Mouse (Mus musculus) embryonic facial prominence, embryonic 14.5 days (tissue): ENCODE data around the gene Gabrb1. TPM values are rescaled to one million over a fixed set of nuclear protein-coding genes. Genes with fewer than 3 reads are reported as not detected.
"Not testable (repeated sequence)": the region's sequence is repeated elsewhere in the genome, so short reads cannot be mapped to it uniquely, and the experiment has no call there.

Experiments used
- ATAC-seq: fragments of 200-750 bp; cut with Nextera tagmentation; 2 replicates; pipeline ENCODE4 v1.8.0; 2017; ENCODE audit warnings: low read depth, moderate number of reproducible peaks, moderate TSS enrichment
- DNase-seq: peaks from one replicate; pipeline ENCODE4 v3.0.0-alpha.2; 2015; ENCODE audit warnings: low spot score
- H3K27ac ChIP-seq: fragments of 300-500 bp; sonication (generic); replicated peaks from 2 replicates; pipeline ENCODE4 v1.5.1; 2014; ENCODE audit warnings: low read depth, mild to moderate bottlenecking, low read length, moderate library complexity
- H3K27me3 ChIP-seq: fragments of 300-500 bp; sonication (generic); replicated peaks from 2 replicates; pipeline ENCODE4 v1.6.1; 2014; ENCODE audit warnings: low read length; ENCODE audit not compliant: control insufficient read depth, insufficient read depth
- H3K36me3 ChIP-seq: fragments of 300-500 bp; sonication (generic); 2 replicates; pipeline ENCODE4 v1.6.1; 2014; ENCODE audit warnings: low read length, mixed read lengths; ENCODE audit not compliant: control insufficient read depth, insufficient read depth
- H3K4me1 ChIP-seq: fragments of 300-500 bp; sonication (generic); 2 replicates; pipeline ENCODE4 v1.6.1; 2014; ENCODE audit warnings: antibody characterized with exemption, low read length; ENCODE audit not compliant: control insufficient read depth, insufficient read depth
- H3K4me2 ChIP-seq: fragments of 300-500 bp; sonication (generic); 2 replicates; pipeline ENCODE4 v1.6.1; 2014; ENCODE audit warnings: low read depth, mild to moderate bottlenecking, low read length, moderate library complexity, mixed read lengths
- H3K4me3 ChIP-seq: fragments of 300-500 bp; sonication (generic); 2 replicates; pipeline ENCODE4 v1.5.1; 2014; ENCODE audit warnings: low read depth, mild to moderate bottlenecking, low read length
- H3K9ac ChIP-seq: fragments of 300-500 bp; sonication (generic); 2 replicates; pipeline ENCODE4 v1.6.1; 2014; ENCODE audit warnings: low read depth, mild to moderate bottlenecking, low read length, moderate library complexity, mixed read lengths
- H3K9me3 ChIP-seq: fragments of 300-500 bp; sonication (generic); 2 replicates; pipeline ENCODE4 v1.6.1; 2016; ENCODE audit warnings: low read length; ENCODE audit not compliant: control insufficient read depth
- WGBS: fragments of 180-500 bp; shearing (Covaris S2); extraction: QIAGEN DNeasy Blood & Tissue Kit; methylation state at CpG from one replicate; pipeline ENCODE4 v1.1.7; 2014; 5-methylcytosine and 5-hydroxymethylcytosine counted together
- polyA plus RNA-seq: library from polyadenylated mRNA; unstranded; fragments of >200 nt; fragmentation: Nextera tagmentation; extraction: Ambion mirVana; gene quantifications from 2 replicates; pipeline ENCODE4 v1.2.1, GENCODE M21; 2014

The Gabrb1 gene
- polyA plus RNA-seq, 1 experiment from 2014 or later: 0.99 TPM

DNA sequence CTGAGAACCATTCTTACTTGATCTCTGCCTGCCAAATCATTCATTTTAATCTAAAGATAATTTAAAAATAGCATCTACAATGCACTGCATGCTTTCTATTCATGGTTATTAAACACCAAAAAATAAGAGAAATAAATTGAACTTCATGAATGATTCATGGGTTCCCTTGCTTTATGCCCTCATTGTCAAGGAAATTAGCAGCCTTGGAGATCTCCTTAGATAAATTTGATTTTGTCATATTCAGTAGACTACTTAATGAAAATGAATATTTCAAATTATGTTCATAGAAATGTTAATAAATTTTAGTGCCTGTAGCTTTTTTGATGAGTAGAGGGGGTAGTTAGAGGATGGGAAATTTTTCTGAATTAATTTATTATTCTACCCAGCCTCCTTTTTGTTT is 379.0 kb downstream of the Gabrb1 start:
- Histone ChIP-seq H3K36me3 (no peaks in the 10 kb centered on the region), H3K27ac (no peak overlapping the region), H3K27me3 (no peaks in the 10 kb centered on the region), H3K9me3 (no peaks in the 10 kb centered on the region), H3K4me2 (no peak overlapping the region), H3K4me3 (no peak overlapping the region), H3K4me1 (no peaks in the 10 kb centered on the region), H3K9ac (no peak overlapping the region)
- ATAC-seq (no peak), DNase-seq (no peak)

DNA sequence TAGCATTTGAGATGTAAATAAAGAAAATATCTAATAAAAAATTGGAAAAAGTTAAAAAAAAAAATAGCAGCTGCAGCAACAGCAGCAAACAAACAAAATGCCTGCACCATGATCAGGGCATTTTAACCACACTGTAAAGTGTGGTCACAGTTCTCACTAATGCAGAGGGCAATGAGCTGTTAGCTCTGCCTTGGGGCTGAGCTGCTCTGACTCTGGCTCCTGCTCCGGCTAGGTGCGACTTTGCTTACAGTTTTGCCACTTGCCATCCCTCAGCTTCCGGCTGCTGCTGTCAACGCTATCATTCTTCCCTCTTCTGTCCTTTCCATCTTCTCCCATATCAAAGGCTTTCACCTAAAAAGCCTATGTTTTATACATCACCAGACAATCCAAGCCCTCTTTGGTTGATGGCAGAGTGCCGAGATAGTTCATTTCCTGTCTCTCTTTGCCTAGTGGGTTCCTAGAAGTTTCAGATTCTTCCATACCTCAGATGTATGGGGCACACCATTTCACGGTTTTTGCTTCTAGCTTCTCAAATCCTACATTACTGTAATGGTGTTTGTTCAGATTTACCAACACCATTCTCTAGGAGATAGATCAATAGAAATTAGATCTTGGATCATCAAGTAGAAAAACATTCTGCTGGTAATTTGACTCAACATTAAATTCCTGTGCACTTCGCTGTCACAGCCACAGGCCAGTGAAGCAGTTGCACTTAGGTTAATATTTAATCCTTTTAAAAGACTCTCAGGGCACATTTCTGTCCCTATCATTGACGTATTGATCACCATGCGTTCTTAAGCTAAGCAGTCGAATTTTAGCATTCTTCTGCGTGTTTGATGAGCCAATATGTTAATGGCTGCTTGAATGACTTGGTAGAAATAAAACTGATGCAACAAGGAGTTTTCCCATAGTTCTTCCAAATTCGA is 385.6 kb downstream of the Gabrb1 start:
- no peak overlapping the region for H3K9ac ChIP-seq
- ATAC-seq: no peak
- no peaks in the 10 kb centered on the region for H3K36me3 ChIP-seq
- 71% methylated on average over 12 of the region's 12 CpGs for WGBS
- no peaks in the 10 kb centered on the region for H3K4me1 ChIP-seq
- H3K27me3 ChIP-seq: no peaks in the 10 kb centered on the region
- H3K9me3 ChIP-seq: no peaks in the 10 kb centered on the region
- no peak for DNase-seq
- H3K4me3 ChIP-seq: no peak overlapping the region
- no peak overlapping the region for H3K27ac ChIP-seq
- H3K4me2 ChIP-seq: no peak overlapping the region

DNA sequence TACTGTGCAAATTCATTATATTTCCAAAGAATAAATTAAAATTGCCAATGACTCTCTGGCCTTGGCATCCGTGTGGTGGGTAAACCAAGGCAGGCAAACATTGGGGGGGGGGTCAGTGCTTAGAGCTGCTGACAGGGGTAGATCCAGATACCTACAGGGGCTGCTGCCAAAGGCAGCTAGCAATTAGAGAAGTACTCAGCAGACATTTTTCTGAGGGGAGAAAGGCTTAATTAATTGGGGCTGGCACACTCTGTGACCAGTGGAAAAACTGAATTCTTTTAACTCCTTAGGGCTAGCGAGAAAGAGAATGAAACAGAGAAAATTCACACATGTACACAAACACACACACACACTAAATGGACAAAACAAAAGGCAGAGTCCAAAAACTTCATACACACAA is 388.3 kb downstream of the Gabrb1 start:
- Histone ChIP-seq H3K4me3 (no peak overlapping the region), H3K4me1 (no peaks in the 10 kb centered on the region), H3K9ac (no peak overlapping the region), H3K27ac (no peak overlapping the region), H3K27me3 (no peaks in the 10 kb centered on the region), H3K36me3 (no peaks in the 10 kb centered on the region), H3K9me3 (no peaks in the 10 kb centered on the region), H3K4me2 (no peak overlapping the region)
- WGBS: 81% methylated on average over 2 of the region's 2 CpGs
- ATAC-seq: no peak
- no peak for DNase-seq

DNA sequence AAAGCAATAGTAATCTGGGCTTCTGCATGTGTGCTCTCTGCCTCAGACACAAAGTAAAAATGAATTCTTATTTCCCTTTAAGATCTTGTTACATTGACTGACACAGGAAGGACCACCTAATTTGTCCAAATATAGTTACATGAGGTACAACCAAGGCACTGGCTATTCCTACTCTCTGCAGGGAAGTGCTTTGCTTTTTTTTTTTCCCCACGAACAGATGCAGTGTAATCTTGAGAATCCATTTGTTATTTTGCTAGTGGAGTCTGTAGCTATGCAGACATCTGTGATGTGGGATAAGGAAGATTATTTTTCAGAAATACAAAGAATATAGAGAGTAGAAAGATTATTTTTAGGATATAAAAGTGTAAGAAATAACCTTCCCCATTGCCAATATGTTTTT is 406.2 kb downstream of the Gabrb1 start:
- ATAC-seq (no peak), DNase-seq (no peak)
- Histone ChIP-seq H3K4me3 (no peak overlapping the region), H3K9ac (no peak overlapping the region), H3K27me3 (no peaks in the 10 kb centered on the region), H3K4me2 (no peak overlapping the region), H3K9me3 (no peaks in the 10 kb centered on the region), H3K36me3 (no peaks in the 10 kb centered on the region), H3K4me1 (no peaks in the 10 kb centered on the region), H3K27ac (no peak overlapping the region)
- WGBS: 47% methylated on average over 1 of the region's 1 CpGs

DNA sequence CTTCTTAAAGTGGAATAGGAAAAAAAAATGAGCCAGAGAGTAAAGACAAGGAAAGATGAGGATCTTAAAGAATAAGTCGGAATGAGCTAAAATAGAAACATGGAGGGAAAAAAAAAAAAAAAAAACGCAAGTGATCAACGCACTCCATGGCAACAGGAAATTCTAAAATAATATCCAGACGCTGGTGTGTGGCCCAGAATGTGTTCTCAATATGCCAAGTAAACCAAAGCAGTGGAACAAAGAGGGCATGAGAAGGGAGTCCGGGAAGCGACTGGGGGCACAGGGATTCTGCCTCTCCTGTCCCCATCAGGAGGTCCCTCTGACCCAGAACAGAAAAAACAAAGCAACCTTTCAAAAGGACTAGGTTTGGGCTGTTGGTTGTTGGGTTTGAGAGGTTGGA is 410.9 kb downstream of the Gabrb1 start:
- H3K27me3 ChIP-seq: no peaks in the 10 kb centered on the region
- WGBS: 24% methylated on average over 6 of the region's 6 CpGs
- no peak overlapping the region for H3K4me2 ChIP-seq
- peak overlapping the region; percentile 61; the same call in 1 of the 2 replicates for H3K27ac ChIP-seq
- no peaks in the 10 kb centered on the region for H3K9me3 ChIP-seq
- no peaks in the 10 kb centered on the region for H3K4me1 ChIP-seq
- DNase-seq (peak; percentile 56), ATAC-seq (peak; percentile 57; the same call in 1 of the 2 replicates)
- H3K36me3 ChIP-seq: no peaks in the 10 kb centered on the region
- H3K4me3 ChIP-seq: no peak overlapping the region
- H3K9ac ChIP-seq: no peak overlapping the region

DNA sequence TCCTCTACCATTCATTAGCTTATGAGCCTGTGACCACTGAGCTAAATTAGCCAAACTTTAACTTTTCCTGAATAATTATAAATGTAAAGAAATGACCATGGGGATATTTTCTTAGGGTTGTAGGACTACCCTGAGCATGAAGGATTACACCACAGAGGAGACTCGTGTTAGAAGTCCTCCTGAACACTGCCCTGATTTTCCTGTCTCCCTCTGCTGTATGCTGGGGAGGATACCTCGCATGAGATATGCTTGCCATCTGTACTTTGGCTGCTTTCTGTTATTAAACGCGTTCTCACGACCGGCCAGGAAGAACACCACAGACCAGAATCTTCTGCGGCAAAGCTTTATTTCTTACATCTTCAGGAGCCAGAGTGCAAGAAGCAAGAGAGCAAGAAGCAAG is 411.5 kb downstream of the Gabrb1 start:
- peak overlapping the region; percentile 61; the same call in 1 of the 2 replicates for H3K27ac ChIP-seq
- 83% methylated on average over 7 of the region's 7 CpGs for WGBS

DNA sequence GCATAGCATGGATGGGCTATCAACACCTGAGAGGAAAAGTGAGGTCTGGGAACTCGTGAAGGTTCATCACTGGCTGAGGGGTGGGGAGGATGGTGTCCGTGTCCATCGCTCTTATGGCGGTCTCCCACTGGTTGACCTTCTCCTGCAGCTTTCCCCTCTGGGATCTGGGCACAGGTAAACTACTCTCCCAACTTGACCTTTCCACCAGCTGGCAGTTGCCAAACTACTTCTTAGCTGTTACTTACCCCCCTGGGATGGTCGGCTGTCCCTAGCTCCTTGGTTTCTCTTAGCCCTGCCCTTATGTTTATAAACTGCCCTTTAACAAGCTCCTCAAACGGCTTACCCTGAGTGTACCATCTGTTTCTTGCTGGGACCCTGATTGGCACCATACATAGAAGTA is 418.9 kb downstream of the Gabrb1 start:
- Histone ChIP-seq H3K9ac (no peak overlapping the region), H3K36me3 (no peaks in the 10 kb centered on the region), H3K4me2 (no peak overlapping the region), H3K4me3 (no peak overlapping the region), H3K4me1 (no peaks in the 10 kb centered on the region), H3K27ac (no peak overlapping the region), H3K27me3 (no peaks in the 10 kb centered on the region), H3K9me3 (no peaks in the 10 kb centered on the region)
- ATAC-seq (no peak), DNase-seq (no peak)
- WGBS: 94% methylated on average over 6 of the region's 6 CpGs

More for the DNA sequence above, 411.5 kb downstream of the Gabrb1 start:
- not testable (repeated sequence) for H3K4me2 ChIP-seq, DNase-seq, ATAC-seq, H3K9me3 ChIP-seq, H3K36me3 ChIP-seq, H3K4me1 ChIP-seq, H3K9ac ChIP-seq, H3K4me3 ChIP-seq, H3K27me3 ChIP-seq

DNA sequence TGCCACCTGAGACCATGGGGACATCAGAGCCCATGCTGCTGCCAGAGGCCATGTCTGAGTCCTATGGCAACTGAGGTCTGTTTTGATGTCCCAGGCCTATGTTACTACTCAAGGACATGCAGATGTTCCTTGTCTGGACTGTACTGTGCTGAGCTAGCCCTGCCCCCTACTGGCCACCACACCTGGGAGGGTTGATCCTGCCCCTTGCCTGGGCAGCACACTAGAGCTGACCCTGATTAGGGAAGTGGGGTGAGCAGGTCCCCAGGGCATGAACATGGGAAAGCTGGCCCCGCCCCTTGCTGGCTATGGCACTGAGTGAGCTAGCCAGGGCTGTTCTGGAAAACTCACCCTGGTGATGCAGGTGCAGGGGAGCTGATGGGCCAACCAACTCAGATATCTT is 428.6 kb downstream of the Gabrb1 start:
- 100% methylated on average over 1 of the region's 1 CpGs for WGBS
- no peaks in the 10 kb centered on the region for H3K9me3 ChIP-seq
- ATAC-seq: no peak
- no peaks in the 10 kb centered on the region for H3K36me3 ChIP-seq
- H3K27me3 ChIP-seq: no peaks in the 10 kb centered on the region
- H3K4me1 ChIP-seq: no peaks in the 10 kb centered on the region
- H3K4me2 ChIP-seq: no peak overlapping the region
- H3K4me3 ChIP-seq: no peak overlapping the region
- no peak overlapping the region for H3K27ac ChIP-seq
- H3K9ac ChIP-seq: no peak overlapping the region
- no peak for DNase-seq

DNA sequence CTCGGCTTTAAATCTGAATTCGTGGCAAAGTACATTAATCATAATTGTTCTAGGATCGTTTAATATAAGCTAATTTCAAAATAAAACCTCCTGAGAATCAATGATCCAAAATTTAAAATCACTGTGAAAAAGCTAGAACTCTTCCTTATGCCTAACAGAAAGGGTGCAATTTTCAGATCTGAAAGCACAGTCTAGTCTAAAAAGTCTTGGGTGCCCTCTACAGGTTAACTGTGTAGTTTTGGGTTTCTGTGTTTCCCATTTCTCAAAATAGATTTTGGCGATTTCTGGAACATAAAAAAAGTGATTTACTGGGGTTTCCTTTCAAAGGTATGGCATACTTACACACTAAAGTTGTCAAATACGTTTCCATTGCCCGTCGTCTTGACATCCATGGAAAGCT is 436.7 kb downstream of the Gabrb1 start:
- no peak overlapping the region for H3K9ac ChIP-seq
- no peak overlapping the region for H3K27ac ChIP-seq
- no peaks in the 10 kb centered on the region for H3K36me3 ChIP-seq
- no peaks in the 10 kb centered on the region for H3K27me3 ChIP-seq
- ATAC-seq (no peak), DNase-seq (peak; percentile 67)
- 48% methylated on average over 7 of the region's 7 CpGs for WGBS
- H3K4me2 ChIP-seq: no peak overlapping the region
- no peaks in the 10 kb centered on the region for H3K4me1 ChIP-seq
- no peaks in the 10 kb centered on the region for H3K9me3 ChIP-seq
- no peak overlapping the region for H3K4me3 ChIP-seq
